Mouse (Mus musculus) kidney, postnatal 0 days (tissue): ENCODE measurements around the gene Ccdc85c. TPM values are rescaled to one million over a fixed set of nuclear protein-coding genes. Genes with fewer than 3 reads are reported as not detected.
A peak's percentile ranks its signal among the peaks of the same experiment; 100 is the strongest.

Source experiments
- ATAC-seq: fragments of 200-750 bp; cut with Nextera tagmentation; replicated peaks from 2 replicates; pipeline ENCODE4 v1.8.0; 2017; ENCODE audit warnings: low read depth, moderate number of reproducible peaks, moderate TSS enrichment, moderate library complexity; ENCODE audit not compliant: low FRiP score
- DNase-seq: peaks from one replicate; pipeline ENCODE4 v3.0.0-alpha.2; 2016; ENCODE audit warnings: low spot score
- H3K27ac ChIP-seq: fragments of 300-500 bp; sonication (generic); 2 replicates; pipeline ENCODE4 v1.5.1; 2014; ENCODE audit warnings: mild to moderate bottlenecking
- H3K27me3 ChIP-seq: fragments of 300-500 bp; sonication (generic); 2 replicates; pipeline ENCODE4 v1.6.1; 2014; ENCODE audit warnings: low read length, mixed read lengths; ENCODE audit not compliant: insufficient read depth
- H3K36me3 ChIP-seq: fragments of 300-500 bp; sonication (generic); 2 replicates; pipeline ENCODE4 v1.6.1; 2014; ENCODE audit warnings: low read length, mixed read lengths; ENCODE audit not compliant: insufficient read depth
- H3K4me1 ChIP-seq: fragments of 300-500 bp; sonication (generic); replicated peaks from 2 replicates; pipeline ENCODE4 v1.6.1; 2014; ENCODE audit warnings: antibody characterized with exemption, low read length, mixed read lengths; ENCODE audit not compliant: insufficient read depth
- H3K4me2 ChIP-seq: fragments of 300-500 bp; sonication (generic); 2 replicates; pipeline ENCODE4 v1.6.1; 2014; ENCODE audit warnings: mild to moderate bottlenecking, low read length, moderate library complexity, mixed read lengths
- H3K4me3 ChIP-seq: fragments of 300-500 bp; sonication (generic); replicated peaks from 2 replicates; pipeline ENCODE4 v1.5.1; 2014; ENCODE audit warnings: low read depth, low read length
- H3K9ac ChIP-seq: fragments of 300-500 bp; sonication (generic); 2 replicates; pipeline ENCODE4 v1.6.1; 2014; ENCODE audit warnings: low read depth, low read length
- H3K9me3 ChIP-seq: fragments of 300-500 bp; sonication (generic); replicated peaks from 2 replicates; pipeline ENCODE4 v1.6.1; 2016; ENCODE audit warnings: low read length, inconsistent platforms, mixed read lengths
- CTCF ChIP-seq: IDR thresholded peaks from 2 replicates; pipeline ENCODE4 v1.5.1; 2016; ENCODE audit warnings: antibody characterized with exemption, low read depth, mild to moderate bottlenecking, moderate library complexity
- WGBS: fragments of 180-500 bp; shearing (Covaris S2); extraction: QIAGEN DNeasy Blood & Tissue Kit; methylation state at CpG from one replicate; pipeline ENCODE4 v1.1.7; 2014; 5-methylcytosine and 5-hydroxymethylcytosine counted together
- polyA plus RNA-seq: library from polyadenylated mRNA; unstranded; fragments of >200 nt; fragmentation: Nextera tagmentation; extraction: Ambion mirVana; gene quantifications from 2 replicates; pipeline ENCODE4 v1.2.1, GENCODE M21; 2015

The Ccdc85c gene
- polyA plus RNA-seq, 1 experiment from 2014 or later: 7.7 TPM

GRCm38 (mm10) chr12:108301006-108301405 lies 25.8 kb upstream of the Ccdc85c start:
- 71% methylated on average over 6 of the region's 6 CpGs for WGBS
- Histone ChIP-seq H3K36me3 (no peaks in the 10 kb centered on the region), H3K4me3 (no peak overlapping the region), H3K9me3 (no peaks in the 10 kb centered on the region), H3K9ac (no peak overlapping the region), H3K4me2 (no peak overlapping the region), H3K4me1 (peaks cover 4% of the 10 kb centered on the region; the same call in 1 of the 2 replicates), H3K27ac (no peak overlapping the region), H3K27me3 (peaks cover 4% of the 10 kb centered on the region; the same call in 1 of the 2 replicates)
- no peak for ATAC-seq
- TF ChIP-seq CTCF: no peak
- no peak for DNase-seq

GRCm38 (mm10) chr12:108297033-108297432 lies 21.8 kb upstream of the Ccdc85c start:
- Histone ChIP-seq H3K9me3 (no peaks in the 10 kb centered on the region), H3K27me3 (no peaks in the 10 kb centered on the region), H3K4me3 (no peak overlapping the region), H3K9ac (no peak overlapping the region), H3K27ac (no peak overlapping the region), H3K4me2 (no peak overlapping the region), H3K4me1 (no peaks in the 10 kb centered on the region), H3K36me3 (no peaks in the 10 kb centered on the region)
- WGBS: 80% methylated on average over 6 of the region's 6 CpGs
- no peak for DNase-seq
- peak; percentile 60 for TF ChIP-seq CTCF
- no peak for ATAC-seq

- no peak for TF ChIP-seq CTCF
- H3K27me3 ChIP-seq: no peaks in the 10 kb centered on the region
- H3K36me3 ChIP-seq: no peaks in the 10 kb centered on the region
- no peak overlapping the region for H3K4me2 ChIP-seq
- no peak overlapping the region for H3K4me3 ChIP-seq
- no peak for ATAC-seq
- H3K9ac ChIP-seq: no peak overlapping the region
- H3K27ac ChIP-seq: no peak overlapping the region
- WGBS: 74% methylated on average over 3 of the region's 3 CpGs
- DNase-seq: no peak
- H3K9me3 ChIP-seq: no peaks in the 10 kb centered on the region
- H3K4me1 ChIP-seq: no peaks in the 10 kb centered on the region
Observed at GRCm38 (mm10) chr12:108294620-108295019, 19.4 kb upstream of the Ccdc85c start.

- DNase-seq (peak; percentile 89), ATAC-seq (0 out of 2 replicates have a peak, but pooled peaks have one; percentile 23)
- no peaks in the 10 kb centered on the region for H3K9me3 ChIP-seq
- WGBS: 3% methylated on average over 8 of the region's 8 CpGs
- H3K4me2 ChIP-seq: no peak overlapping the region
- no peaks in the 10 kb centered on the region for H3K4me1 ChIP-seq
- H3K36me3 ChIP-seq: no peaks in the 10 kb centered on the region
- H3K9ac ChIP-seq: no peak overlapping the region
- H3K27me3 ChIP-seq: no peaks in the 10 kb centered on the region
- no peak overlapping the region for H3K27ac ChIP-seq
- no peak overlapping the region for H3K4me3 ChIP-seq
- TF ChIP-seq CTCF: peak; percentile 94
Observed at GRCm38 (mm10) chr12:108292957-108293356, 17.7 kb upstream of the Ccdc85c start.

GRCm38 (mm10) chr12:108292419-108292818 lies 17.2 kb upstream of the Ccdc85c start:
- no peak overlapping the region for H3K27ac ChIP-seq
- TF ChIP-seq CTCF: no peak
- DNase-seq: no peak
- WGBS: 24% methylated on average over 9 of the region's 9 CpGs
- ATAC-seq: peak; percentile 34; the same call in 1 of the 2 replicates
- H3K4me3 ChIP-seq: no peak overlapping the region
- H3K27me3 ChIP-seq: no peaks in the 10 kb centered on the region
- H3K4me2 ChIP-seq: no peak overlapping the region
- H3K9ac ChIP-seq: no peak overlapping the region
- no peaks in the 10 kb centered on the region for H3K36me3 ChIP-seq
- no peaks in the 10 kb centered on the region for H3K4me1 ChIP-seq
- H3K9me3 ChIP-seq: no peaks in the 10 kb centered on the region

GRCm38 (mm10) chr12:108288127-108288880 lies 13.1 kb upstream of the Ccdc85c start:
- no peak overlapping the region for H3K27ac ChIP-seq
- H3K9ac ChIP-seq: no peak overlapping the region
- H3K9me3 ChIP-seq: no peaks in the 10 kb centered on the region
- ATAC-seq (no peak), DNase-seq (peak; percentile 49)
- H3K4me3 ChIP-seq: no peak overlapping the region
- no peaks in the 10 kb centered on the region for H3K27me3 ChIP-seq
- 0 out of 2 replicates have a peak, but pooled peaks cover 8% of the 10 kb centered on the region for H3K4me1 ChIP-seq
- WGBS: 58% methylated on average over 19 of the region's 19 CpGs
- H3K36me3 ChIP-seq: no peaks in the 10 kb centered on the region
- no peak overlapping the region for H3K4me2 ChIP-seq
- no peak for TF ChIP-seq CTCF
